Mouse (Mus musculus): ENCODE measurements around the gene Fmo1.

DNA sequence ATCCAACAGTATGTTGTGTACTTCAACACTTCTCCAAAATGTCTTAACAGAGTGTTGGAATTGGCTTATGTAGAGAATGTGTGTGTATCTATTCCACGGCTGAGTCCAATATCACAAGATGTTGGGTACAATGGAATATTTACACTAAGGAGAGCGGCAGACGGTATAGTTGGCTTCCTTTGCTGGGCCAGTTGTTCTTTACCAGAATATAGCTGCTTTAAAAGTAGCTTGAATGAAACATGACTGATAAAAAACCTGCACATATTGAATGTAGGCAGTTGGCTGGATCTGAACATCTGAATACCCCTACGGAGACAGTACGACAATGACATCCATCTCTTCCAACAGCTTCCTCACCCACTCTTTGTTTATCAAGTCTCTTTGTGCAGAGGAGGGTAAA is 47.1 kb downstream of the Fmo1 start:
- no peak for TF ChIP-seq POLR2A (IDR thresholded peaks at IDR 0.05; ENCODE audit: borderline replicate concordance, insufficient read depth, low read length)
- no peak for TF ChIP-seq CTCF (IDR thresholded peaks at IDR 0.05; ENCODE audit: borderline replicate concordance, insufficient read depth, low read depth, low read length)
